Mouse (Mus musculus): Measurements from ENCODE around the gene Nhsl1.

Gene Nhsl1

DNA sequence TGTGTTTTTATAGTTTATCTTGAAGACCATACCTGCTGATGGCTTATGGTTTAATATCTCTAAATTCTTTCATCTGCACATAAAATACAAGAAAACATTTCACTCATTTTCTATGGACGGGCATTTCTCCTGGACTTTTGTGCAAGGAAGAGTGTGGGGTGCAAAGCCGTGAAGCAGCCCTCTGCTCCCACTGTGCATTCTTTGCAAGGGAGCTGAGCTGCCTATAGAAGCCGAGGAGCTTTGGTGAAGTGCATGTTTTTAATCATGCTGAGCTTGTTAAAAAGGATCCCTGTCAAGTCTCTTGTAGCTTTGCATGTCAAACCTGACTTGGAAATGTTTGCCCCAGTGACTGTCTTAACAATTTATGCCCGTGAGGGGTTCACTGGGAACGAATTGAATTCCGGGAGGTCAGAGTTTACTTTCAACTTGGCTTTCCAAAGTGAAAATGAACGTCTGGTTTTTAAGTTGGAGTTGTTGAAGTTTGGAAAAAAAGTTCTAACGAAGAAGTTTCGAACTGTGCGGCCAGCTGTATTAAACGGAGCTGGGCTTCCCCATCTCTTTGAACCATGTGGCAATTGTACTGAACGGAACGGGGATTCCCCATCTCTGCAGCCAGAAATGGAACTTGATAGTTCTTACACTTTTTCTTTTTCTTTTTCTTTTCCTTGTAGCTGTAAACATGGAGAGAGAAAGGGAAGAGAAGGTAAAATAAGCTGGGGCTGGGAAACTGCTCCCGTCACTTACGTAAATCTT is 22.8 kb downstream of the Nhsl1 start:
- DNase-seq (ENCODE audit: low read depth, low spot score) = no peak

GRCm38 (mm10) chr10:18347231-18347630 is 28.4 kb downstream of the Nhsl1 start:
- DNase-seq (ENCODE audit: low read depth, low spot score) = no peak

- no peak for DNase-seq (ENCODE audit: low read depth, low spot score)
Observed at GRCm38 (mm10) chr10:18350781-18351180, 32.0 kb downstream of the Nhsl1 start.

DNA sequence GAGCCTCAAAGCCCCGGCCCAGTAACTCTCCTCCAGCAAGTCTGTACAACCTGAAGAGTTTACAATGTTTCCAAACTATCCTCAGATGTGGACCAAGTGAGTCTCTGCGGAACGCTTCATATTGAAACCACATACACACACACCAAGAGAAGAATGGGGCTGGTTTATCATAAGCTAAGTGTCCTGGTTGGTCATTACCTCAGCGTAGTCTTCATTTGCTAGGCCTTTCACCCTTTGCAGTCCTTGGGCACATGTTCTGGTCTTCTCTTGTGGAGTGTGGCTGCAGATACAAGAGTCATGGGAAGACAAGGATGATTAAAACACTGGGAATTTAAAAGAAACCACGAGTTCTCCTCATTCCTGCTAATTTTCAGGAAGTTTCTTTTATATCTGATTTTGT is 34.2 kb downstream of the Nhsl1 start:
- no peak for DNase-seq (ENCODE audit: low read depth, low spot score)

DNA sequence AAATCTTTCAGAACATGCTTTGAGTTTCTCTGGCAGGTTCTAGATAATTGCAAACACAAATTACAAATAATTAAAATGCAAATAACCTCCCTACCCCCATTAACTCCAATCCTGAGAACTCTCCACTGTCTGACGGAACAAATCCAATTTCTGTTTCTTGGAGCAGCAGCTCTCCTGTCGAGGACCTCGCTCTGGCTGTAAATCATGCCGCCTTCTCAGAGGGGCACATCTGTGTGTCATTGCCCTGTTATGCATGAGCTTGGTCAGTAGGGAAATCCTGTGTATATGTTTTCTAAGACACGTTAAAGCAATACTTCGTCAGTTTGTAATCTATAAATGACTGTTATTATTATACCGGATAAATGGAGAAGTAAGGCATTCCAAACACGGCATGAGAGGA is 35.3 kb downstream of the Nhsl1 start:
- DNase-seq (ENCODE audit: low read depth, low spot score) = no peak

GRCm38 (mm10) chr10:18356461-18356860 is 37.7 kb downstream of the Nhsl1 start:
- DNase-seq (ENCODE audit: low read depth, low spot score) = no peak

- no peak for DNase-seq (ENCODE audit: low read depth, low spot score)
Observed at GRCm38 (mm10) chr10:18357212-18357611, 38.4 kb downstream of the Nhsl1 start.

DNA sequence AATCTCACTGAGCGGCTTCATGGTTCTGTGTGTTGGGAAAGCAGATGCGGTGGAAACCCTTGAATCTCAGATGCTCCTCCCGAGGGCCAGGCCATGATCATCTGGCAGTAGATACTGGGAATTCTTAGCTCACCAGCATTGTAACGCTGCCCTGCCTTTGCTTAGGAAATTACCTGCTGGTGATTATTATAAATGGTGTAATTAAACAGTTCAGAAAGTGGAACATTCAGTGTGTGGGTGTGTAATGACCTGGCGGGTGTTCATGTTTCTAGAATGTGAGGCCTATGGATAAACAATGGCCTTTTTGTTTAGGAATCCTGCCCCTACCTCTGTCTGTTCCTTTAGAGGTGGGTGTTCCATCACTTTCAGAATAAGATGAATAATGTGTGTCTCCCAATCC is 39.7 kb downstream of the Nhsl1 start:
- no peak for DNase-seq (ENCODE audit: low read depth, low spot score)

- DNase-seq (ENCODE audit: low read depth, low spot score) = no peak
Observed at GRCm38 (mm10) chr10:18360175-18360574, 41.4 kb downstream of the Nhsl1 start.

DNA sequence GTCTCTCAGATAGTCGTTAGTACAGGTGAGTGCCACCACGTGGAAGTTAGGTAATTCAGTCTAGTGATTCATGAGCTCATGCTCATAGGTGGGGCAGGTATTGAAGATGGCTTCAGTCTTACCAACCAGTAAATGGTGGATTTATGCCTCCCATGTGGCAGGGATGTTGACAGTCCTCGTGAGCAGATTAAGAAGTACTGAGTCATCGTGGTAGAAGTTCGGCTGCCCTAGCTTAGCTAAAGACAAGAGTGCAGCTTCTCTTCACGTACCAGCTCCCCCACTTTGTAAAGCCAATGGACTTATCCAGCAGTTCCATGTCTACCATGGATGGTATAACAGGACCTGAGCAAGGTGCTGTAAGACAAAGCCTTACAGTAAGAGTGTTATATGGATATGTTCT is 46.6 kb downstream of the Nhsl1 start:
- DNase-seq (ENCODE audit: low read depth, low spot score) = no peak

DNA sequence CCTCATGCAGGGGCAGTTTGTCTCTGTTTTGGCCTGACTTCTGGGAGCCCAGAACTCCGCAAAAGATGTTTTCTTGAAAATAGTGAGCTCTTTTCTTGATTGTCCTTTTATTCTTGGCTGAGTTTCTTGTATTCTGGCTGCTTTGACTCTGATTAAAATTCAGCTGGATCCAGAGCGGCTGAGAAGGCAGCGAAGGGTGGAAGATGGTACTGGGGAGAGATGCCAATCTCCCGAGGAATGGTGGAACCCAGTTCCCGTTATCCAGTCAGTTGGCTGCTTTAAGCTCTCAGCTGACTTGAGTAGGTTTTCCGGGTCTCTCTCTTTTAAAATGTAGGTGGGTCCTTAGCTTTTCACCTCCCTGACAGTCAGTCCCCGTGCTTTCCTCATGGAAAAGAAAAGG is 47.9 kb downstream of the Nhsl1 start:
- no peak for DNase-seq (ENCODE audit: low read depth, low spot score)

DNA sequence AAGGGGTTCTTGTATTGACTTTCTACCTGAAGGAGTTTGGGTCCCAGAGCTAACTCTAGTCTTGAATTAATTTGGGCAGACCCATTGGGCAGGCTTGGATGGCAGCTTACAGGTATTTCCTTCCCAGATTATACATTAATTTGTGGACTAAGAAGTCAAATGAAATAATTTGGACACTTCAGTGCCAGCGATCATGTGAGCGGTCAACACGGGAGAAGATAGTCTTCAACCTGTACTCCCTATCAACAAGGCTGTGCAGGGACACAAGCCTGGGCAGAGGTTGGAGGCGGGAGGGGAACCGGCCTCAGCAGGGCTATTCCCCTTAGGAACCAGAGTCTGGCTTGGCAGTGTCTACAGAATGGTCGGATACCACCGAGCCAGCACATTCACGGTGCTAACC is 49.3 kb downstream of the Nhsl1 start:
- no peak for DNase-seq (ENCODE audit: low read depth, low spot score)

GRCm38 (mm10) chr10:18370475-18371286 is 51.9 kb downstream of the Nhsl1 start:
- no peak for DNase-seq (ENCODE audit: low read depth, low spot score)

DNA sequence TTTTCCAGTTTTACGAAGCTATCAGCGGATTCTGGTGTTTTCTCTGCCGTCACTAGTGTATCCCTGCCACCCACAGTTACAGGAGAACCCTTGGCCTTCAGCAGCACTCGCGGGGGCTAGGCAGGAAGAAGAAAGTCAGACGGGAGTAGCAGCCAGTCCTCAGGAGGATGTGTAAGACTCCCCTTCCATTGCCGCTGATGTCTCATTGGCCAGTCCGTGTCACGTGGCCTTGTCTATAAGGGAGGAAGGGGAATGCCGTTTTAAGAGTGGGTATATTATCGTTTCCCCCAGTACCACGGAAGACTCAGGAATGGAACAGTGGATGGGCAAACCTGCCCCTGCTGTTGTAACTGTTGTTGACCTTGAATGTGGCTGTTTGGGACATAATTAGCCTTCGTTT is 53.1 kb downstream of the Nhsl1 start:
- DNase-seq (ENCODE audit: low read depth, low spot score) = no peak

- DNase-seq (ENCODE audit: low read depth, low spot score) = no peak
Observed at GRCm38 (mm10) chr10:18375301-18375700, 56.5 kb downstream of the Nhsl1 start.

- DNase-seq (ENCODE audit: low read depth, low spot score) = no peak
Observed at GRCm38 (mm10) chr10:18384766-18385165, 66.0 kb downstream of the Nhsl1 start.

- no peak for DNase-seq (ENCODE audit: low read depth, low spot score)
Observed at GRCm38 (mm10) chr10:18386224-18386623, 67.4 kb downstream of the Nhsl1 start.

DNA sequence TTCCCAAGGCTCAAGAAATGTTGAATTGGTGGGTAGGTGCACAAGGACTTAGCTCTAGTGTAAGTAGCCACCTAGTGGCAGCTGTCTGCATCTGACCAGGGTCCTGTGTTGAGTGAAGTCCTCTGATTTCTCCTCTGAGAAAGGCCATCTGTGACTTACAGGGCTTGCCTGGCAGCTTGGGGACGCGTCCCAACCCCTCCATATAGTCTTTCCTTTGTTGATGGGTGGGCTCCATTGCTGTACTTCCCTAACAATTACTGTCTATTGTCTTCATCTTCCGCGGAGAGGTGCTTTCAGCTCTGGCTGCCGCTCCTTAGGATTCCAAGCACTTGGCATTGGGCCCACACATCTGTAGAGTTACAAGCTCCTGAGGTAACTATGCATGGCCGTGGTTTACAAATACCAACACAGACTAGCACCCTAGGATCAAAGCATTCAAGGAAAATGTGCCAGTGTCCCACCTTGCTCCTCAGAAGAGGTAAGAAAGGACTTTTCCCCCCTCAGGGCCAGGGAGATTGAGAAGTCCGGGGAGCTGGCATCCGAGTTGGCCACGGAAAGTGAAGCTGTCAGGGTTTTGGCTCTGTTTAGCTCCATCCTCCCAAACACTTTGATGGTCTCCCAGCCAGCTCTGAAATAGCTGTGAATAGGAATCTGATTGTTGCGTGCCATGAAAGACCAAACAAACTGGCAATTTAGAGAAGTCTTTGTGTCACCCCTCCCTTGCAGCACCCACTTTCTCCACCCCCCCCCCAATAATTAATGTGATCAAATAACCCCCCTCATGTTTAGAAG is 70.2 kb downstream of the Nhsl1 start:
- peak; percentile 49 for DNase-seq (ENCODE audit: low read depth, low spot score)

DNA sequence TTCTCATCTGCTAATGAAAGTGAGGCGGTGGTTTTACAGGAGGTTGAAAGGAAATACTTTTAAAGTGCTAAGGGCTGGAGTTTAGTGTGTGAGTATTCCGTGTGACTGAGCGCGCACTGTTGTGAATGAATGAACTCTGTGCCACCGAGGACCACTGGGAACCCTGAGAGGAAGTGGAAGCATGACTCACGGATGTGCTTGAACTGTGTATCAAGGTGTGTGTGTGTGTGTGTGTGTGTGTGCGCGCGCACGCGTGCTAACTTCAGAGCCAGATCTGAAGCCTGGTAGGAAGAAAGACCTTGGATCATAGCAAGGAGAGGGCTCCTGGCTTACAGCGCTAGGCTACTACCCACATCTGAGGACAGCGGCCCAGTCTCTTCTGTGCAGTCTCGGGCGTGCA is 71.2 kb downstream of the Nhsl1 start:
- DNase-seq (ENCODE audit: low read depth, low spot score) = no peak

- peak; percentile 42 for DNase-seq (ENCODE audit: low read depth, low spot score)
Observed at GRCm38 (mm10) chr10:18391608-18392007, 72.8 kb downstream of the Nhsl1 start.

DNA sequence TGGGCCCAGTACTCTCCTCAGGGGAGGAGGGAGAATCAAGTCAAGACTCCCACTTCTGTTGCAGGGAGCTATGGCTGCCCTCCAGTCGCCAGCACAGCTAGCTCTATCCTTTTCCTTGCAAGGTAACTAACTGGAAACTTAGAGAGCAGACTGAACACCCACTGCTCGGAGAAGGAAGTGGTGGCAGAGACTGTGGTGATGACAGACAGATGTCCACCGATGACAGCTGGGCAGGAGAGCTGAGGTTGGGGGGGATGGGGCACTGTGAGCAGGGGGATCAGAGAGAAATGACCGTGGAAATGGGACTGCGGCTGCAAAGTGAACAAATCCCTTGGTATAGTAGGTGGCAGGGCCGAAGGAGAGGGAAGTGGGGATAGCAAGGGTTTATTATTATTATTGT is 73.5 kb downstream of the Nhsl1 start:
- DNase-seq (ENCODE audit: low read depth, low spot score) = no peak

- DNase-seq (ENCODE audit: low read depth, low spot score) = no peak
Observed at GRCm38 (mm10) chr10:18393740-18394139, 75.0 kb downstream of the Nhsl1 start.
